Mouse (Mus musculus): ENCODE measurements around the gene Foxf2. TPM values are rescaled to one million over a fixed set of nuclear protein-coding genes. Genes with fewer than 3 reads are reported as not detected.

Foxf2 gene
- polyA plus RNA-seq, 1 experiment from 2014 or later, result 1.7 TPM

DNA sequence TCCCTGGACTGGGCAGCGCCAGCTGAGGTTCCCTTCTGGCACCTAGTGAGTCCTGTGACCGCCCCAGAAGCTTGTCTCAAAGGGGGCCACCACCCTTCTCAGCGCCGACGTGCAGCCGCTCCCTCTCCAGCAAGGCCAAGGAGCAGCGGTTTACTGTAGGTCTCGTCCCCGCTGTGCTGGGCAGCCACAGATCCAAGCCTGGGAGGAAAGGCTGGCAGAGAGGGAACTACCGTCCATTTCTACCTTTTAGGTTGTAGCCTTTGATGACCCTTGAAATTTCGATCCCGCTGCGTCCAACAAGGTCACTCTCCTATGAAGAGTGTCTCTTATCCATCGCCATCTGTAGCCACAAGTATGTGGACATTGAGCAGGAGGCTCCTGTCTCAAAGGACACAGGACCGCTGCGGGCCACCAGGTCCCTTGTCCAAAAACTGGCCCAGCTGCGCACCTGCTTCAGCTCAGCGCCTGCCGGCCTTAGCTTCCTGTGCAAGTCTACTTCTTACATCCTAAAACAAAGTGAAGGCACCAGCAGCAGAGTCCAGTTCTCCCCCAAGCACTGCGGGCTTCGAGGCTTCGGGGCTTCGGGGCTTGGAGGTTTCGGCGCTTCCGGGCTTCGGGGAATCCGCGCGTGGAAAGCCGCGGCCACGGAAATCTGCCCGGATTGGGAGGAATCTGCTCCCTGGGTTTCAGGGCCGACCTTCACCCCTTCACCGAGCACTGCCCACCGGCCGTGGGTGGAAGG, 10.7 kb upstream of the Foxf2 start:
- H3K9ac ChIP-seq (ENCODE audit: low read depth, low read length), result no peak overlapping the region
- no peak for ATAC-seq (replicated peaks; ENCODE audit: insufficient number of reproducible peaks, low FRiP score, low TSS enrichment)
- no peaks in the 10 kb centered on the region for H3K36me3 ChIP-seq (ENCODE audit: control insufficient read depth, insufficient read depth, low read length)
- no peak overlapping the region for H3K4me2 ChIP-seq
- H3K27me3 ChIP-seq (ENCODE audit: control insufficient read depth, insufficient read depth, low read length), result peaks cover 85% of the 10 kb centered on the region
- H3K9me3 ChIP-seq (replicated peaks; ENCODE audit: control insufficient read depth, low read length), result no peaks in the 10 kb centered on the region
- WGBS (ENCODE audit: insufficient replicate concordance), result 3% methylated on average over 38 of the region's 38 CpGs
- no peak overlapping the region for H3K27ac ChIP-seq (ENCODE audit: low read depth, low read length)
- H3K4me3 ChIP-seq (ENCODE audit: low read depth, low read length), result no peak overlapping the region
- peaks cover 4% of the 10 kb centered on the region; the same call in 1 of the 2 replicates for H3K4me1 ChIP-seq (ENCODE audit: control insufficient read depth, insufficient read depth, low read length)

GRCm38 (mm10) chr13:31615561-31616165, 10.0 kb upstream of the Foxf2 start:
- Histone ChIP-seq H3K27me3 (ENCODE audit: control insufficient read depth, insufficient read depth, low read length) (peaks cover 90% of the 10 kb centered on the region), H3K9me3 (replicated peaks; ENCODE audit: control insufficient read depth, low read length) (no peaks in the 10 kb centered on the region), H3K36me3 (ENCODE audit: control insufficient read depth, insufficient read depth, low read length) (no peaks in the 10 kb centered on the region), H3K27ac (ENCODE audit: low read depth, low read length) (no peak overlapping the region), H3K4me2 (no peak overlapping the region), H3K9ac (ENCODE audit: low read depth, low read length) (no peak overlapping the region), H3K4me1 (ENCODE audit: control insufficient read depth, insufficient read depth, low read length) (peaks cover 8% of the 10 kb centered on the region; the same call in 1 of the 2 replicates), H3K4me3 (ENCODE audit: low read depth, low read length) (no peak overlapping the region)
- 1% methylated on average over 17 of the region's 17 CpGs for WGBS (ENCODE audit: insufficient replicate concordance)
- ATAC-seq (replicated peaks; ENCODE audit: insufficient number of reproducible peaks, low FRiP score, low TSS enrichment), result no peak

DNA sequence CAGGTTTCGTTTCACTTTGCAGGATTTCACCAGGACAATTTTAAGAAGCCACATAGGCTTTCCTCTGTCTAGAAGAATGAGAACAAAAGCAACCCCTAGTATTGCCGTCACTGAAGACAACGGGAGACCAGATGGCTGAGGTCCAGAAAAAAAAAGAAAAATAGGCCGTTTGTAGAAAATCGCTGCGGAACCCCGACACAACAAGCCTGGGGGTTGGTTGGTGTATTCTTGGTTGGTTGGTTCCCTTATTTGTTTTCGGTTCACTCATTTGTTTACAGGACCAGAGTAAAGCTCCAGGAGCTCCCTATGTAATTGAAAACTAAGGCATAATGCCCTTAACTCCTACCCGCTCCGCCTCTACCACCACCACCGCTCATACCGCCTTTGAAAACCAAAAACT, 7.6 kb upstream of the Foxf2 start:
- peak overlapping the region; percentile 62 for H3K4me2 ChIP-seq
- H3K36me3 ChIP-seq (ENCODE audit: control insufficient read depth, insufficient read depth, low read length), result no peaks in the 10 kb centered on the region
- no peak for ATAC-seq (replicated peaks; ENCODE audit: insufficient number of reproducible peaks, low FRiP score, low TSS enrichment)
- no peaks in the 10 kb centered on the region for H3K9me3 ChIP-seq (replicated peaks; ENCODE audit: control insufficient read depth, low read length)
- no peak overlapping the region for H3K9ac ChIP-seq (ENCODE audit: low read depth, low read length)
- H3K4me1 ChIP-seq (ENCODE audit: control insufficient read depth, insufficient read depth, low read length), result peaks cover 8% of the 10 kb centered on the region; the same call in 1 of the 2 replicates
- H3K27ac ChIP-seq (ENCODE audit: low read depth, low read length), result no peak overlapping the region
- peak overlapping the region; percentile 27 for H3K4me3 ChIP-seq (ENCODE audit: low read depth, low read length)
- peaks cover 97% of the 10 kb centered on the region for H3K27me3 ChIP-seq (ENCODE audit: control insufficient read depth, insufficient read depth, low read length)
- 2% methylated on average over 12 of the region's 12 CpGs for WGBS (ENCODE audit: insufficient replicate concordance)

DNA sequence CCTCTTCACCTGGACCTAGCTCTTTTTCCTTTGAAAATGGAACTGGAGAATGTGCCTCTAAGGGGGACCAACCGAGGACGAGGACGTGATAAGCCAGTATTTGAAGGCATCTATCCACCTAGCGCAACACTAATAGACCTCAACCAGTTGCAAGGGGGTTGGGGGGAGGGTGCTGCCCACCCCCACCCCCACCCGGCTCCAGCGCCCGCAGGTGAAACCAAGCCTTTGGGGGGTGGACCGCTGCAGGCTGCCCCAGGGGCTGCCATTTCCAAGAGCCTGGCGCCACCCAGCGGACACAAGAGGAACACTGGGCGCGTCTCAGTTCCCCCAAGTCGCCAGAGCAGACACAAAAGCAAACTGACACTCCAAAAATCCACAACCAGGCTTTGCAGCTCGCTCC, 7.2 kb upstream of the Foxf2 start:
- Histone ChIP-seq H3K27ac (ENCODE audit: low read depth, low read length) (no peak overlapping the region), H3K27me3 (ENCODE audit: control insufficient read depth, insufficient read depth, low read length) (peaks cover 97% of the 10 kb centered on the region), H3K36me3 (ENCODE audit: control insufficient read depth, insufficient read depth, low read length) (no peaks in the 10 kb centered on the region), H3K4me3 (ENCODE audit: low read depth, low read length) (peak overlapping the region; percentile 27), H3K9ac (ENCODE audit: low read depth, low read length) (no peak overlapping the region), H3K4me1 (ENCODE audit: control insufficient read depth, insufficient read depth, low read length) (peaks cover 8% of the 10 kb centered on the region; the same call in 1 of the 2 replicates), H3K9me3 (replicated peaks; ENCODE audit: control insufficient read depth, low read length) (no peaks in the 10 kb centered on the region), H3K4me2 (peak overlapping the region; percentile 62)
- no peak for ATAC-seq (replicated peaks; ENCODE audit: insufficient number of reproducible peaks, low FRiP score, low TSS enrichment)
- under 1% methylated on average over 14 of the region's 14 CpGs for WGBS (ENCODE audit: insufficient replicate concordance)

GRCm38 (mm10) chr13:31618919-31619655, 6.5 kb upstream of the Foxf2 start:
- Histone ChIP-seq H3K9ac (ENCODE audit: low read depth, low read length) (no peak overlapping the region), H3K4me1 (ENCODE audit: control insufficient read depth, insufficient read depth, low read length) (peaks cover 8% of the 10 kb centered on the region; the same call in 1 of the 2 replicates), H3K9me3 (replicated peaks; ENCODE audit: control insufficient read depth, low read length) (no peaks in the 10 kb centered on the region), H3K4me2 (no peak overlapping the region; the same call in 1 of the 2 replicates), H3K36me3 (ENCODE audit: control insufficient read depth, insufficient read depth, low read length) (no peaks in the 10 kb centered on the region), H3K27ac (ENCODE audit: low read depth, low read length) (no peak overlapping the region), H3K4me3 (ENCODE audit: low read depth, low read length) (0 out of 2 replicates have a peak overlapping the region, but pooled peaks have one; percentile 27), H3K27me3 (ENCODE audit: control insufficient read depth, insufficient read depth, low read length) (peaks cover 95% of the 10 kb centered on the region)
- no peak for ATAC-seq (replicated peaks; ENCODE audit: insufficient number of reproducible peaks, low FRiP score, low TSS enrichment)
- WGBS (ENCODE audit: insufficient replicate concordance), result 2% methylated on average over 18 of the region's 18 CpGs

DNA sequence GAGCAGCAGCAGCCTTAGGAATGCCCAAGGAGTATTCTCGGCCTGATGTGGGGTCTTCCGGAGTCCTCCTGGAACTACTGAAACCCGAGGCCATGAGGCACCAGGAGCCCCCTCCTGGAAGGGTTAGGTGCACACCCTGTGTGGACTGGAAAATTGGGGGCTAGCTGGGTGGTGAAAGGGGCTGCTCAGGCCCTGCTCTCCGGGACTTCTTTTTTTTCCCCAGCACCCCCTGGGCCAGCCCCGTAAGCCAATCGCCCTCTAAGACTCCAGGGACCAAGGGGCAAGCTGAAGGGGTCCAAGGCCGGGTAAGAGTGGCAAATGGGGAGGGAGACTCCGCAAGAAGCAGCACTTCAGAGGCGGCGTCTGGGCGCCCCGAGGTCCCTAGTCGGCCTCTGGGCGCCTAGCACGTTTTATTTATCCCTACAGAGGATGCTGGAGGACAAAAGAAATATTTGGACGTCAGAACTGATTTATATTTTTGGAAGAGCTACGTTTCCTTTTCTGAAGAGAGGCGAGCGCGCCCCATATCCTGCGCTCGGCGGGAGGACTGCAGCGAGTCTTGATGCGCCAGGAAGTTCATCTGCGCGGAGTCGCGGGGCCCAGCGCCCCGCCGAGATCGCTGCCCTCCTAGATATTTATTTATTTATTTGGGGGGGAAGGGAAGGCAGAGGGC, 5.7 kb upstream of the Foxf2 start:
- under 1% methylated on average over 33 of the region's 33 CpGs for WGBS (ENCODE audit: insufficient replicate concordance)
- Histone ChIP-seq H3K27ac (ENCODE audit: low read depth, low read length) (no peak overlapping the region), H3K9ac (ENCODE audit: low read depth, low read length) (no peak overlapping the region), H3K9me3 (replicated peaks; ENCODE audit: control insufficient read depth, low read length) (no peaks in the 10 kb centered on the region), H3K4me2 (peak overlapping the region; percentile 50), H3K36me3 (ENCODE audit: control insufficient read depth, insufficient read depth, low read length) (no peaks in the 10 kb centered on the region), H3K4me3 (ENCODE audit: low read depth, low read length) (peak overlapping the region; percentile 29), H3K27me3 (ENCODE audit: control insufficient read depth, insufficient read depth, low read length) (peaks cover 95% of the 10 kb centered on the region), H3K4me1 (ENCODE audit: control insufficient read depth, insufficient read depth, low read length) (peaks cover 12% of the 10 kb centered on the region)
- no peak for ATAC-seq (replicated peaks; ENCODE audit: insufficient number of reproducible peaks, low FRiP score, low TSS enrichment)

- Histone ChIP-seq H3K9ac (ENCODE audit: low read depth, low read length) (no peak overlapping the region), H3K27ac (ENCODE audit: low read depth, low read length) (no peak overlapping the region), H3K4me1 (ENCODE audit: control insufficient read depth, insufficient read depth, low read length) (peaks cover 12% of the 10 kb centered on the region), H3K36me3 (ENCODE audit: control insufficient read depth, insufficient read depth, low read length) (no peaks in the 10 kb centered on the region), H3K4me3 (ENCODE audit: low read depth, low read length) (peak overlapping the region; percentile 29), H3K9me3 (replicated peaks; ENCODE audit: control insufficient read depth, low read length) (no peaks in the 10 kb centered on the region), H3K4me2 (peak overlapping the region; percentile 50), H3K27me3 (ENCODE audit: control insufficient read depth, insufficient read depth, low read length) (peaks cover 96% of the 10 kb centered on the region)
- 0% methylated on average over 10 of the region's 10 CpGs for WGBS (ENCODE audit: insufficient replicate concordance)
- ATAC-seq (replicated peaks; ENCODE audit: insufficient number of reproducible peaks, low FRiP score, low TSS enrichment), result no peak
Measured at GRCm38 (mm10) chr13:31620499-31620847, 5.1 kb upstream of the Foxf2 start.

DNA sequence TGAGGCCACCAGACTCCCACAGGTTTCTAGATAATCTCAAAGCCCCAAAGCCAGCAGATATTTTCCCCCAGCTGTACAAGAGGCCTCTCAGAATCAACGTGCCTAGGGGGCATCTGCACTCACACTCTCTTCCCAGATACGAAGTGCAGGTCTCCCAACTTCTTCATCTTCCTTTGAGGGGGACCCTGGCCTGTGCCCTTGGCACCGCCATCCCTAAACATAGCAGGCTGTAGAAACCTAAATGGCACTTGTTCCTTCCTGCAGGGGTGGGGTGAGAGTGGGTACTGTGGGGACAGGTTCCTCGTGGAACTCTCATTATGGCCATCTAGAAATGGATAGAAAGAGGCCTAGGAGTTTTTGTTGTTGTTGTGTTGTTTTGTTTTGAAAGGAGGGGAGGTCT, 4.7 kb upstream of the Foxf2 start:
- Histone ChIP-seq H3K9ac (ENCODE audit: low read depth, low read length) (no peak overlapping the region), H3K36me3 (ENCODE audit: control insufficient read depth, insufficient read depth, low read length) (no peaks in the 10 kb centered on the region), H3K27ac (ENCODE audit: low read depth, low read length) (no peak overlapping the region), H3K4me3 (ENCODE audit: low read depth, low read length) (no peak overlapping the region), H3K4me1 (ENCODE audit: control insufficient read depth, insufficient read depth, low read length) (peaks cover 13% of the 10 kb centered on the region), H3K4me2 (no peak overlapping the region), H3K9me3 (replicated peaks; ENCODE audit: control insufficient read depth, low read length) (no peaks in the 10 kb centered on the region), H3K27me3 (ENCODE audit: control insufficient read depth, insufficient read depth, low read length) (peaks cover 96% of the 10 kb centered on the region)
- 12% methylated on average over 4 of the region's 4 CpGs for WGBS (ENCODE audit: insufficient replicate concordance)
- no peak for ATAC-seq (replicated peaks; ENCODE audit: insufficient number of reproducible peaks, low FRiP score, low TSS enrichment)

Measured in heart, embryonic 11.5 days (tissue).